In genomic region chr7:81256773-81257172, GRCm38 (mm10) we compare ENCODE assay signal across 17 mouse cellular contexts. TPM values are rescaled to one million over a fixed set of nuclear protein-coding genes. Genes with fewer than 3 reads are reported as not detected.
DNase-seq lines count a peak whose midpoint lies in the region; ATAC-seq lines count a peak whose summit lies in the region.
"Had no signal": no experiment of that assay in that cellular context is flagged by ENCODE, and none has a peak within 500 bp of the region (broad histone marks: within the 10 kb centered on the region; RNA-seq: fewer than 3 reads in every experiment).

No protein-coding gene starts in this region.

- no peak for ATAC-seq in kidney, embryonic 14.5 days (ENCODE audit: low FRiP score, low TSS enrichment)
- ATAC-seq: forebrain, embryonic 13.5 days; forebrain, postnatal 0 days; hindbrain, embryonic 16.5 days had no signal

- H3K27ac ChIP-seq in kidney, embryonic 14.5 days (ENCODE audit: low read depth, low read length): no peak overlapping the region
- H3K27ac ChIP-seq: embryonic facial prominence, embryonic 10.5 days; forebrain, embryonic 13.5 days; heart, embryonic 13.5 days; hindbrain, embryonic 12.5 days had no signal

- H3K4me1 ChIP-seq in kidney, embryonic 14.5 days (ENCODE audit: control insufficient read depth, insufficient read depth, low read length): no peaks in the 10 kb centered on the region
- H3K4me1 ChIP-seq: forebrain, embryonic 13.5 days; hindbrain, embryonic 12.5 days had no signal

- no peak overlapping the region for H3K4me3 ChIP-seq in kidney, embryonic 14.5 days (ENCODE audit: low read length)
- H3K4me3 ChIP-seq: embryonic facial prominence, embryonic 10.5 days; forebrain, embryonic 13.5 days; heart, embryonic 13.5 days; hindbrain, embryonic 12.5 days had no signal

- H3K36me3 ChIP-seq in kidney, embryonic 14.5 days (ENCODE audit: control insufficient read depth, insufficient read depth, low read length): no peaks in the 10 kb centered on the region
- H3K36me3 ChIP-seq: embryonic facial prominence, embryonic 10.5 days; heart, embryonic 13.5 days; hindbrain, embryonic 12.5 days had no signal

- no peaks in the 10 kb centered on the region for H3K9me3 ChIP-seq in kidney, embryonic 14.5 days (ENCODE audit: control insufficient read depth, low read length)
- H3K9me3 ChIP-seq: embryonic facial prominence, embryonic 10.5 days; forebrain, embryonic 13.5 days; heart, embryonic 13.5 days; hindbrain, embryonic 12.5 days had no signal

- no peak overlapping the region for H3K4me2 ChIP-seq in kidney, embryonic 14.5 days (replicated peaks; ENCODE audit: low read depth, low read length)
- H3K4me2 ChIP-seq: forebrain, embryonic 13.5 days; heart, embryonic 13.5 days; hindbrain, embryonic 12.5 days had no signal

- no peak overlapping the region for H3K9ac ChIP-seq in kidney, embryonic 14.5 days (ENCODE audit: low read depth, low read length)
- H3K9ac ChIP-seq: forebrain, embryonic 13.5 days; forebrain, postnatal 0 days; heart, embryonic 13.5 days; hindbrain, embryonic 12.5 days had no signal

- intact Hi-C loops in left cerebral cortex, postnatal 4 days (cut with DNase I): no loop called here

- WGBS in kidney, embryonic 14.5 days: 83% methylated on average over 3 of the region's 3 CpGs

- H3K27me3 ChIP-seq in kidney, embryonic 14.5 days (ENCODE audit: control insufficient read depth, insufficient read depth, low read length): no peaks in the 10 kb centered on the region
- H3K27me3 ChIP-seq: forebrain, embryonic 13.5 days; heart, embryonic 13.5 days; hindbrain, embryonic 12.5 days had no signal

- peak; percentile 78 for DNase-seq in kidney, adult 11 months
- peak; percentile 43 for DNase-seq in kidney, postnatal 10 days
- DNase-seq in kidney, postnatal 4 days: no peak
- DNase-seq in kidney, postnatal 25 days: peak; percentile 53 to 84
- no peak for DNase-seq in left cerebral cortex, postnatal 4 days
- DNase-seq: adrenal gland, adult 8-10 months; cerebellum, adult 2 months; cerebellum, postnatal 10 days; forebrain, postnatal 0 days; gastrocnemius, postnatal 14 days; heart, postnatal 36 days had no signal

RNA-seq across cellular contexts. Expression of gene Pde8a, which starts 43.4 kb away (rescaled TPM):
- 4.0 and 7.6 TPM in 2 replicates for polyA plus RNA-seq in kidney, embryonic 14.5 days (2014; fragmentation: Nextera tagmentation; extraction: Ambion mirVana)
- total RNA-seq in left cerebral cortex, postnatal 4 days (2021): 1 to 10 TPM; 2.4 to 4.5 TPM

Comparison
In these comparisons a context has a peak if more than half of its experiments do, and no peak if none do; other contexts are left out.
1. DNase-seq: peak in kidney, adult 11 months (single experiment), kidney, postnatal 10 days (single experiment) and kidney, postnatal 25 days (2 of 2); none in kidney, postnatal 4 days (0 of 2) and left cerebral cortex, postnatal 4 days (single experiment).